Mouse (Mus musculus) neural tube, embryonic 14.5 days (tissue): Measurements from ENCODE around the gene 1700123O20Rik. TPM values are rescaled to one million over a fixed set of nuclear protein-coding genes. Genes with fewer than 3 reads are reported as not detected.

Source experiments
- ATAC-seq: fragments of 200-750 bp; cut with Nextera tagmentation; 2 replicates; pipeline ENCODE4 v1.8.0; 2017; ENCODE audit warnings: low read depth, mild to moderate bottlenecking, moderate TSS enrichment, moderate library complexity
- H3K27ac ChIP-seq: fragments of 300-500 bp; sonication (generic); 2 replicates; pipeline ENCODE4 v1.5.1; 2014; ENCODE audit warnings: low read depth, mild to moderate bottlenecking, control low read depth, low read length, moderate library complexity, mixed read lengths
- H3K27me3 ChIP-seq: fragments of 300-500 bp; sonication (generic); 2 replicates; pipeline ENCODE4 v1.6.1; 2014; ENCODE audit warnings: low read length; ENCODE audit not compliant: control insufficient read depth, insufficient read depth
- H3K36me3 ChIP-seq: fragments of 300-500 bp; sonication (generic); 2 replicates; pipeline ENCODE4 v1.6.1; 2014; ENCODE audit warnings: low read length, mixed read lengths; ENCODE audit not compliant: control insufficient read depth, insufficient read depth
- H3K4me1 ChIP-seq: fragments of 300-500 bp; sonication (generic); 2 replicates; pipeline ENCODE4 v1.6.1; 2014; ENCODE audit warnings: low read length; ENCODE audit not compliant: control insufficient read depth, insufficient read depth
- H3K4me2 ChIP-seq: fragments of 300-500 bp; sonication (generic); 2 replicates; pipeline ENCODE4 v1.6.1; 2014; ENCODE audit warnings: mild to moderate bottlenecking, low read depth, low read length, control low read depth
- H3K4me3 ChIP-seq: fragments of 300-500 bp; sonication (generic); 2 replicates; pipeline ENCODE4 v1.5.1; 2014; ENCODE audit warnings: low read depth, low read length, control low read depth, mixed read lengths
- H3K9ac ChIP-seq: fragments of 300-500 bp; sonication (generic); replicated peaks from 2 replicates; pipeline ENCODE4 v1.6.1; 2014; ENCODE audit warnings: low read depth, mild to moderate bottlenecking, control low read depth, low read length, mixed read lengths
- H3K9me3 ChIP-seq: fragments of 300-500 bp; sonication (generic); 2 replicates; pipeline ENCODE4 v1.6.1; 2016; ENCODE audit warnings: low read length; ENCODE audit not compliant: control insufficient read depth
- WGBS: fragments of 180-500 bp; shearing (Covaris S2); extraction: QIAGEN DNeasy Blood & Tissue Kit; methylation state at CpG from one replicate; pipeline ENCODE4 v1.1.7; 2014; 5-methylcytosine and 5-hydroxymethylcytosine counted together
- polyA plus RNA-seq: library from polyadenylated mRNA; unstranded; fragments of >200 nt; fragmentation: Nextera tagmentation; extraction: Ambion mirVana; gene quantifications from 2 replicates; pipeline ENCODE4 v1.2.1, GENCODE M21; 2014

Gene 1700123O20Rik
- polyA plus RNA-seq, 1 experiment from 2014 or later = 77.4 TPM

- H3K4me2 ChIP-seq = no peak within 1 kb of the TSS
- H3K36me3 ChIP-seq = no peaks in the 10 kb centered on the region
- no peaks in the 10 kb centered on the region for H3K27me3 ChIP-seq
- H3K9me3 ChIP-seq = no peaks in the 10 kb centered on the region
- H3K27ac ChIP-seq = no peak within 1 kb of the TSS
- H3K4me3 ChIP-seq = no peak within 1 kb of the TSS
- no peaks in the 10 kb centered on the region for H3K4me1 ChIP-seq
- 87% methylated on average over 7 of the region's 7 CpGs for WGBS
- no peak within 1 kb of the TSS for H3K9ac ChIP-seq
- ATAC-seq = no peak
These were observed 26.1 kb downstream of the 1700123O20Rik start, which contains the start of gene Cebpe for GRCm38 (mm10) chr14:54712074-54712473. Gene Cebpe (minus strand): TSS chr14:54712174.

DNA sequence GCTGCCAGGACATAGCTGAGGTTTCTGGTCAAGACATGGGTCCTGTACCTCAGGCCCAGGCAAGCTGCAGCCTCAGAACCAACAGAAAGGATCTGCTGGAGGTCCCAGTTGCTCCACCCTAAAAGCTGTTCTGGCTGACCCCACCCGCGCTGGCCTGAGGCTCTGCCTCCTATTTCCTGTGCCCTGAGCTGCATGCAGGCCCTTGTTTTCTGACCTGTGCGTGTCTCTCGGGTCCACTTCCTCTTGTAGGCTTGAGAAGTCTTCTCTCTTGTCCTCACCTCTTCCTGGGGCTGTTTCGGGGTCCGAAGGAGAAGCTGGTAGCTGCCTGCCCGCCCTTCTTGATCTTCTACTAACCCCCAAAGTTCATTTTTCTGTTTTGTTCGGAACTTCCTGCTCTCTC, 26.8 kb downstream of the 1700123O20Rik start:
- Histone ChIP-seq H3K9me3 (no peaks in the 10 kb centered on the region), H3K9ac (no peak overlapping the region), H3K4me2 (no peak overlapping the region), H3K36me3 (no peaks in the 10 kb centered on the region), H3K4me3 (no peak overlapping the region), H3K4me1 (no peaks in the 10 kb centered on the region), H3K27ac (no peak overlapping the region), H3K27me3 (no peaks in the 10 kb centered on the region)
- 78% methylated on average over 8 of the region's 8 CpGs for WGBS
- no peak for ATAC-seq

- Histone ChIP-seq H3K27ac (no peak overlapping the region), H3K4me1 (no peaks in the 10 kb centered on the region), H3K9ac (peak overlapping the region; percentile 44; the same call in 1 of the 2 replicates), H3K4me3 (peak overlapping the region; percentile 36), H3K4me2 (peak overlapping the region; percentile 76), H3K36me3 (no peaks in the 10 kb centered on the region), H3K9me3 (no peaks in the 10 kb centered on the region), H3K27me3 (no peaks in the 10 kb centered on the region)
- peak; percentile 65 for ATAC-seq
- WGBS = 2% methylated on average over 13 of the region's 13 CpGs
These were observed 28.1 kb downstream of the 1700123O20Rik start for GRCm38 (mm10) chr14:54714121-54714520.

DNA sequence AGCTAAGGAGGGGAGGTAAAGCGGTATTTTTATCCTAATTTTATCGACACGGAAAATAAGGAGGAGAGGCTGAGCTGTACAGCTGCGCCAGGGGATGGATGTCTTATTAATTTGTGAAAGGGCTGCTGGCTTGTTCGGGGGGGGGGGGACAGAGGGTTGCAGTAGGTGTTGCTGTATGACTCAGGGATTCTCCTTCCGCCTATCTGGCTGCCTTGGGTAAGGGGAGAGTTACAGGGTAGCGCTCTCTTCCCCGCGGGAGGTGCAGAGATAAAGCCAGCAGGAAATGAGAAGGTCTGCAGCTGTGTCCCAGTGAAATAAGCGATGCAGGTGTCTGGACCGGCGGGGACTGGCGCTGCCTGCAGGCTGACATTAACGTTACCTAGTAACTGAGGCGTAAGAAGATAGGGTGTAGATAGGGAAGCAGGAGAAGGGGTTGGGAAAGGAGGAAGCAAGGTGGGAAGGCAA, 28.6 kb downstream of the 1700123O20Rik start:
- peak; percentile 59 for ATAC-seq
- H3K36me3 ChIP-seq = no peaks in the 10 kb centered on the region
- H3K9ac ChIP-seq = peak overlapping the region; percentile 44; the same call in 1 of the 2 replicates
- H3K4me2 ChIP-seq = peak overlapping the region; percentile 76
- H3K4me1 ChIP-seq = no peaks in the 10 kb centered on the region
- peak overlapping the region; percentile 36 for H3K4me3 ChIP-seq
- no peak overlapping the region for H3K27ac ChIP-seq
- H3K27me3 ChIP-seq = no peaks in the 10 kb centered on the region
- WGBS = under 1% methylated on average over 15 of the region's 15 CpGs
- no peaks in the 10 kb centered on the region for H3K9me3 ChIP-seq

- Histone ChIP-seq H3K4me2 (peak overlapping the region; percentile 76; the same call in 1 of the 2 replicates), H3K9ac (no peak overlapping the region), H3K27ac (no peak overlapping the region), H3K4me1 (no peaks in the 10 kb centered on the region), H3K4me3 (no peak overlapping the region), H3K9me3 (no peaks in the 10 kb centered on the region), H3K27me3 (no peaks in the 10 kb centered on the region), H3K36me3 (no peaks in the 10 kb centered on the region)
- WGBS = 82% methylated on average over 1 of the region's 1 CpGs
- no peak for ATAC-seq
These were observed 29.4 kb downstream of the 1700123O20Rik start for GRCm38 (mm10) chr14:54715402-54715801.

DNA sequence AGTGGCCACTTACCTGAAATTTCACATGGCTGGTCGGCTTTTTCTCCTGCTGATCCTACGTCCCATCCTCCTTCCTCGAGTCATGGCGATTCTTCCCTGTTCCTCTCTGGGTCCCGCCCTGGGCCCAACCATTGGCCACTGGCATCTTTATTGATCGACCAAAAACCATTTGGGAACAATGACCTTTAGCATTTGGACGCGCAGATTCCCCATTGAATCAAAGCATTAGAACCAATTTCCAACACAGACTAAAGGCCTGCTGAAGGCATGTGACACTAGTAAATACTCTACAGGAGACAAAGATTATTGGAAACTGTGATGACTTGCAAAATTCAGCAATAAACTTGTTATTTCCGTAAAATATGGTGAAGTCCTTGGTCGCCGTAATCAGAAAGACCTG, 34.0 kb downstream of the 1700123O20Rik start:
- Histone ChIP-seq H3K9ac (no peak overlapping the region), H3K4me1 (no peaks in the 10 kb centered on the region), H3K27me3 (no peaks in the 10 kb centered on the region), H3K4me2 (no peak overlapping the region), H3K27ac (no peak overlapping the region), H3K4me3 (no peak overlapping the region), H3K36me3 (no peaks in the 10 kb centered on the region), H3K9me3 (no peaks in the 10 kb centered on the region)
- WGBS = 93% methylated on average over 11 of the region's 11 CpGs
- ATAC-seq = no peak

DNA sequence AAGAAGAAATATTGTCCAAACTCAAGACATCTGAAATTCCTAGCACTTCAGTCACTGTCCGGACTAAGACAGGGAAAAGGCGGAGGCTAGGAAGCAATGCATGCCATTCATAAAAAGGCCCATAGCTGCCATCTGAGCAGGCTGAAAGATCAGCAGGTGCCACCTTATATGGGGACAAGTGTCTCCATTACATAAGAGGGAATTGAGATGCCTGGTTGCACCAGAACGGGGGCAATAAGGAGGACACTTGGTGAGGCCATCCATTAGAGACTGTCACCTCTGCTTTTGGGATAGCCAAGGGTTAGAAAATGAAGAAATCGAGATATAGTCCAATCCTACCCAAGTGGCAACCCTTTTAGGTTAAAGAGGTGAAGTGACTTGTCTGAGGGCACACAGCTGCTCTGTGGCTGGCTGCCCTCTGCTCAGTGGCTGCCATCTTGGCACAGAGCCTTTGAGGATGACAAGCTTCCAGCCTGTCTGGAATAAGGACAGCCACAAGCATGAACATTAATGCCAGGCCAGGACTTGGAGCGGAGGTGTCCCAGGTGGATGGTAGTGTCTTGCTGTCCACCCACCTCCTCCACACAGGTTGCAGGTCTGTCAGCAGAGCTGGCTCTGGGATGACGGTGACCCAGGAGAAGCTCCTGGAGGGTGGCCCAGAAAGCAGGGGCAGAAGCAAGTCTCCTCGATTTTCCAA, 34.8 kb downstream of the 1700123O20Rik start:
- no peaks in the 10 kb centered on the region for H3K36me3 ChIP-seq
- H3K4me2 ChIP-seq = no peak overlapping the region
- H3K27ac ChIP-seq = no peak overlapping the region
- no peaks in the 10 kb centered on the region for H3K27me3 ChIP-seq
- H3K9me3 ChIP-seq = no peaks in the 10 kb centered on the region
- H3K4me1 ChIP-seq = no peaks in the 10 kb centered on the region
- no peak overlapping the region for H3K4me3 ChIP-seq
- H3K9ac ChIP-seq = no peak overlapping the region
- WGBS = 88% methylated on average over 7 of the region's 7 CpGs
- no peak for ATAC-seq

DNA sequence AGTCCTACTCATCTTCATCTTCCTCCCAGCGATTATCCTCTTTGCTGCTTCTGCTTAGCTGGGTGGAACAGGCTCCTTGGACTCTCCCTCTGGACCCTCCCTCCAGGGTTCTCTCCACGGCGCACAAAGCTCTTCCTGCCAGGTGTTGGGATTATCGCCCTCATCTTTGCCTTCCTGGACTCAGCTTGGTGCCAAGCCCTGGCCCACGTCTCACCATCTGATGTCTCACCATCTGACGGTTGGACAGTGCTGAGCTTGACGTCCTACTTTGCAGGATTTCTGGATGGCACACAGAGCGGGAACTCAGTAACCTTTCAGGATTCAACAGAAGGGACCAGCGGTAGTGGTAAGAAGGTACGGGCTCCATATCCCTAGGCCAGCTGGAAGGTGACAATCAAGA, 35.7 kb downstream of the 1700123O20Rik start:
- no peak for ATAC-seq
- Histone ChIP-seq H3K4me3 (no peak overlapping the region), H3K27ac (no peak overlapping the region), H3K27me3 (no peaks in the 10 kb centered on the region), H3K36me3 (no peaks in the 10 kb centered on the region), H3K9ac (no peak overlapping the region), H3K9me3 (no peaks in the 10 kb centered on the region), H3K4me1 (no peaks in the 10 kb centered on the region), H3K4me2 (no peak overlapping the region)
- WGBS = 87% methylated on average over 10 of the region's 10 CpGs

GRCm38 (mm10) chr14:54724049-54724448, 38.0 kb downstream of the 1700123O20Rik start:
- Histone ChIP-seq H3K27ac (no peak overlapping the region), H3K4me2 (no peak overlapping the region), H3K4me1 (no peaks in the 10 kb centered on the region), H3K9ac (no peak overlapping the region), H3K9me3 (no peaks in the 10 kb centered on the region), H3K36me3 (no peaks in the 10 kb centered on the region), H3K4me3 (no peak overlapping the region), H3K27me3 (no peaks in the 10 kb centered on the region)
- 83% methylated on average over 6 of the region's 6 CpGs for WGBS
- ATAC-seq = no peak
